Mouse (Mus musculus) mammary gland, adult 2 months (tissue): ENCODE measurements around the gene Spag8. TPM values are rescaled to one million over a fixed set of nuclear protein-coding genes. Genes with fewer than 3 reads are reported as not detected.

Experiments used
- polyA plus RNA-seq: library from polyadenylated mRNA; depleted of rRNA; stranded (reverse); fragments of >200 nt; gene quantifications from 2 replicates; pipeline ENCODE4 v1.2.3, GENCODE M21; 2012; ENCODE audit warnings: low replicate concordance; rRNA removed

The Spag8 gene
- polyA plus RNA-seq: 0.92 and 1.7 TPM in 2 replicates

DNA sequence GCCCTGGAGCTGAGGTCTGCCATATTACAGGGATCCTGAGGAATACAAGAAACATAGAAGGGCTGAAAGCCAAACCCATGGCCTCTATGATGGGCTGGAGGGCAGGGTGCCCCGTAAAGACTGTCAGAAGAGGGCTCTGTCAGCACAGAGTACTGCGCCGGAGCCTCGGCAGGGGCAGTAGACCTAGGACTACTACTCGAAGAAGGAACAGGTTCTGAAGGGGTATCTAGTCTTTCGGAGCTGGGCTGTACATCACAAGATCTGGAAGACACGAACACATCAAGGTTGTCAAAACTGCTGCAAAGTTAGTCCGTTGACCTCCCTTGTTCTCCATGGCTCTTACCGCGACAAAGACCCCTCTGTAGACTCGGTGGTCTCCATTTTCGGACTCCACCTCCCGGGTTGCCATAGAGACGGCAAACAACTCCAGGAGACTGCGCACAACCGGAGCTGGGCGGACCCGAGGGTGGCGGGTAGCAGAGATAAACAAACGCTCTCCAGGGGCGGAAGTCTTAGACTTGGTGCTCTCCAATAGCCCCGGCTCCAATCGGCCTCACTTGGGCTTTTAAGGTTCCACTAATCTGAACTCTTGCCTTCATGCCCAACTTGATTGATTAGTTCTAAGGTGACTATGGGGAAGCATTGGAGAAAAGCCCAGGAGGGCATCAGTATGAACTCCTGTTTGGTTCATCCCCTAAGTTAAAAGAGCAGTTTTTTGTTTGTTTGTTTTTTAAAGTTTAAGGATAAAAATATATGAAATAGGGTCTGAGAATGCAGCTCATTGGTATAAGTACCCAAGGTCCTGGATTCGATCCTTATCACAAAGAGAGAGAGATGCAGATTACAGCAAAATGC, at the start of gene Spag8:
TSS of gene Spag8 (minus strand) at position 434 of the 855 bp plus-strand sequence.

DNA sequence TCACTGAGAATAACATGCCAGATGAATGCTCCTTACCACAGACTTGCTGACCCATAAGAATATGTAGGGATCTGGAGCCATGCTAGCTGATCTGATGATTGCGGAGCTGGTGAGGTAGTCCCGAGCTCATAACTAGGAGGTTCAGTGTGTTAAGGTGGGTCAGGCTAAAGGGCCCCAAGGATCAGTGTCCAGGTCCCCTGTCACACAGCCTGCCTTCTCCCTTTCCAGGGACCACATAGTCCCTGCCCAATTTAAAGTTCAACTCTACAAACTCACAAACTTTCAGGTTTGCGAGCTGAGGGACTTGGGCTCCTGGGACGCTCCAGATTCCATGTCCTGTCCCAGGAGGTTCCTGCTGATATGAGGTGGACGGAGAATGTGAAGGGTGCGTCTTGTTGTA, 47.3 kb upstream of the Spag8 start, which contains the start of gene Olfr70:
TSS of gene Olfr70 (minus strand) at position 101 of the 400 bp plus-strand sequence.

DNA sequence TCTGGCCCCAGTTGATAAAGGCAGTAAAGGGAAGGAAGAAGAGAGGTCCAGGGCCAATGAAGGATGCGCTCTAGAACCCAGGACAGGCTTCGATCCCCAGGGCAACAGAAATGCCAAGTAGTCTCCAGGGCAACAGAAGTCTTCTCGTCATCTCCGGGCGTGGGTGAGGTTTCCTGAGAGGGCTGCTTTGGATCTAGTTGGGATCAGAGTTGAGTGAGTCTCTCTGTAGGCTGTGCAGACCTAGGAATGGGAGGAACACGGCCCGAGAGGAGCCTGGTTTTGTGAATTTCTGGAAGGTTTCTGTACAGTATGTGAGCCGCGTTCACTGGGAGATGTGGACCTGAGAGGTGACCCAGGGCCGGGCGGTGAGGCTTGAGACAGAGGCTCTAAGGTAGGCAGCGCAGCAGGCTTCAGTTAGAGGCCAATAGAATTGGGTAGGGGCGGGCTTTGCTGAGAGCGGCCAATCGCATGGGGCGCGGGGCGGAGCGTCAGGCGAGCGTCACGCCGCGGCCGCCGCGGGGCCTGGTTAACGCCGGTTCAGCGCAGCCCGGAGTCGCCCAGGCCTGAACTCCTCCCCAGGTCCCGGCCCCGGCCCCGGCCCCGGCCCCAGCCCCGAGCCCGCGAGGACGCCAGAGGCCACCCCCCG, 15.5 kb upstream of the Spag8 start, which contains the start of the genes Tmem8b and Fam221b:
TSS of gene Tmem8b (plus strand) at position 190 of the 646 bp plus-strand sequence.
TSS of gene Fam221b (minus strand) at position 364 of the 646 bp plus-strand sequence.

DNA sequence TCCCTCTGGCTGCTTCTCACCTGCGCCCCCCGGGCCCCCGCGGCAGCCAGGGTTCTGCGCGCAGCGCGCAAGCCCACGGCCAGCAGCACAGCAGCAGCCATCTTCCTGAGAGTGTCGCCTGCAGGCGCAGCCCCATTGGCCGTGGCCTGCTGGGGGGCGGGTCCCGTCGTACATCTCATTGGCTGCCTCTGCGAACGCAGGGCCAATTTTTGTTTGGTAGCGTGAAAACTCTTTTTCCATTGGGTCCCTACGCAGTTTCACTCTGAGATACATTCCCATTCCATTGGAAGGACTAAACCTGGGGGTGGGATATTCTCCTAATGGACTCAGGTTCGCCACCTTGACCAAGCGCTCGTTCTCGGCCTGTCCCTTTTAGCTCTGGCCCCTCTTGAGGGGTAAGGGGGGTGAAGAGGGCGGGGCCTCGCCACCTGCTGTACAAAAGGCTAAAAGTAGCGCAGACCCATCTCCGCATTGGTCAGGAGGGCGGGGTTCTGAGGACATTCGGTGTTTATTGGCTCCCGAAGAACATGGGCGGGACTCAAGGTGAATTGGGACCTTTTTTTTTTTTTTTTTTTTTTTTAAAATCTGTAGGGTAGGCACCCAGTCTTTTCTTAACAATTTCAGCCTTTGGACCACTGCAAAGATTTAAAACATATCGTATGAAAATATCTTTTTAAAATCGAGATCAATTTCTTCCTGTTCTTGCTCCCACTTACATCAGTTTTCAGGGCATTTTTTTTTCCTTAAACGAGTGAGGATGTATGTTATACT, 3.1 kb upstream of the Spag8 start, which contains the start of gene Hint2:
TSS of gene Hint2 (minus strand) at position 128 of the 771 bp plus-strand sequence.

DNA sequence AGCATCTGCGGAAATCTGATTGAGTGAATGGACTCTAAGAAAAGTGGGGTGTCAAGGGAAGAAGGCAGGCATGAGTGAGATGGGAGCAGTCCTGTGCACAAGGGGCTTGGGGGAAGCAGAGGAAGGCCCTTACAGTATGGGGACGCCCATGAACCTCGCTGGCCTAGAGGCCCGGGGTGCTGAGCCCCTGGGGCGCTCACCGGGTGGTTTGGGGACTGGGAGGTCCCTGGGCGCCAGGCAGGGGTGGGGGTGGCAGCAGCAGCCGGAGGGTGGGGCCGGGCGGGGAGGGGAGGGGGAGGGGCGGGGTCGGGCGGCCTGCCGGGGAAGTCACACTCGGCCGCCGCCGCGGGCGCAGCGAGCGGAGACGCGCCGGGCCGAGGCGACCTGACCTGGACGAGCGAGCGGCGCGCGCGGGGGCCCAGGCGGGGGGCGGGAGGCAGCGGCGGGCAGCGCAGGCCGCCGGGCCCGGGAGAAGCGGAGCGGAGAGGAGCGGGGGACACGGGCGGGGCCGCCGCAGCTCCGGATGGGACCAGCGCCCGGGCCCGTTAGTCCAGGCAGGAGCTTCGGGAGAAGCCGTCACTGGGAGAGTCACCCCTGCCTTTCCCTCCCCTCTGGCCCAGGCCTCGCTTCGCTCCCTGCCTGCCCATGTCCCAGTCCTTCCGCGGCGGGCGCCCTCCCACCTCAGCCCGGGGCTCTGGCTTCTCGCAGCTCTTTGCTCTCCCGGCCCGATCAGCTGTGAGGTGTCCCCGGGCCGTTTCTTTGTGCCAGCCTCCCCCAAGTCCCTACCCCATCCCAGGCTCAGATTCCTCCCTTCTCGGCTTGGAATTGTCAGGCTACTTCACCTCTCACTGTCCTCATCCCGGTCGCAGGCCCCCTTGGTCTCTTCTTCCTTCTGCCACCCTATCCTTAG, 22.1 kb downstream of the Spag8 start, which contains the start of gene Npr2:
TSS of gene Npr2 (plus strand) at position 890 of the 910 bp plus-strand sequence.

Other genes starting within 250 kb of the Spag8 start
- 0.23 TPM in 1 of 2 replicates, not detected in the other for gene Fam166b, start 224.5 kb downstream of the Spag8 start, polyA plus RNA-seq
- 79.6 and 124 TPM in 2 replicates for gene Tesk1, start 211.7 kb downstream of the Spag8 start, polyA plus RNA-seq
- 28.2 and 33.5 TPM in 2 replicates for gene Cd72, start 199.0 kb downstream of the Spag8 start, polyA plus RNA-seq
- 9.2 and 21.2 TPM in 2 replicates for gene Sit1, start 169.9 kb downstream of the Spag8 start, polyA plus RNA-seq
- gene Ccdc107, start 160.7 kb downstream of the Spag8 start, polyA plus RNA-seq: 62.5 and 267 TPM in 2 replicates
- gene Arhgef39, start 153.9 kb downstream of the Spag8 start, polyA plus RNA-seq: 4.4 and 4.8 TPM in 2 replicates
- gene Car9, start 146.6 kb downstream of the Spag8 start, polyA plus RNA-seq: 0.78 and 1.5 TPM in 2 replicates
- gene Tpm2, start 129.8 kb downstream of the Spag8 start, polyA plus RNA-seq: 23.0 and 770 TPM in 2 replicates
- 75.4 and 91.4 TPM in 2 replicates for gene Creb3, start 91.3 kb downstream of the Spag8 start, polyA plus RNA-seq
- 101 and 163 TPM in 2 replicates for gene Tln1, start 90.9 kb downstream of the Spag8 start, polyA plus RNA-seq
- gene Rgp1, start 74.9 kb downstream of the Spag8 start, polyA plus RNA-seq: 60.7 and 68.0 TPM in 2 replicates
- gene Gba2, start 74.7 kb downstream of the Spag8 start, polyA plus RNA-seq: 22.0 and 23.6 TPM in 2 replicates
- 0.74 and 1.1 TPM in 2 replicates for gene Msmp, start 69.1 kb downstream of the Spag8 start, polyA plus RNA-seq
- 42.2 and 51.5 TPM in 2 replicates for gene Npr2, start 21.7 kb downstream of the Spag8 start, polyA plus RNA-seq
- gene Hint2, start 2.9 kb upstream of the Spag8 start, polyA plus RNA-seq: 87.4 and 136 TPM in 2 replicates
- 12.3 and 18.7 TPM in 2 replicates for gene Tmem8b, start 15.4 kb upstream of the Spag8 start, polyA plus RNA-seq
- 0.02 and 0.09 TPM in 2 replicates for gene Fam221b, start 15.6 kb upstream of the Spag8 start, polyA plus RNA-seq
- gene Olfr70, start 47.2 kb upstream of the Spag8 start, polyA plus RNA-seq: not detected in 2 replicates
- not detected in 2 replicates for gene Olfr71, start 56.7 kb upstream of the Spag8 start, polyA plus RNA-seq
- gene Hrct1, start 73.6 kb upstream of the Spag8 start, polyA plus RNA-seq: 21.9 and 24.8 TPM in 2 replicates
- gene Spaar, start 76.4 kb upstream of the Spag8 start, polyA plus RNA-seq: 5.1 and 8.1 TPM in 2 replicates
- 0.14 TPM in 1 of 2 replicates, not detected in the other for gene Olfr159, start 117.4 kb upstream of the Spag8 start, polyA plus RNA-seq
- 0.10 TPM in 1 of 2 replicates, not detected in the other for gene Olfr156, start 170.3 kb upstream of the Spag8 start, polyA plus RNA-seq
- gene Olfr157, start 186.6 kb upstream of the Spag8 start, polyA plus RNA-seq: not detected in 2 replicates
- gene Olfr155, start 198.0 kb upstream of the Spag8 start, polyA plus RNA-seq: not detected in 2 replicates
- gene Reck, start 221.9 kb upstream of the Spag8 start, polyA plus RNA-seq: 21.4 and 25.5 TPM in 2 replicates